Mouse (Mus musculus) MEL (cell line): ENCODE measurements at regions not wholly inside any gene's neighbourhood (a gene's known extent, or its start where the extent isn't known, plus 50 kb on each side); places are given as distances from the start of the nearest gene placed in this dataset.

ENCODE experiments used
- CTCF ChIP-seq, 3 experiments: IDR thresholded peaks in 2 of 3; conservative IDR thresholded peaks in 1 of 3; 2 replicates each; pipeline ENCODE4 v1.5.1; 2011 to 2012; ENCODE audit warnings: low read length in 3 of 3, low read depth in 2 of 3, mild to moderate bottlenecking in 2 of 3, improper control_type of control experiment in 1 of 3, inconsistent platforms in 1 of 3, mixed read lengths in 1 of 3, moderate library complexity in 1 of 3; ENCODE audit not compliant: control insufficient read depth in 1 of 3, insufficient read depth in 1 of 3, poor library complexity in 1 of 3, severe bottlenecking in 1 of 3
- MAZ ChIP-seq: IDR thresholded peaks from 2 replicates; pipeline ENCODE4 v1.6.1; 2012; ENCODE audit warnings: low read depth, mild to moderate bottlenecking, inconsistent platforms, low read length, improper control_type of control experiment
- MXI1 ChIP-seq: IDR thresholded peaks from 2 replicates; pipeline ENCODE4 v1.6.1; 2011; ENCODE audit warnings: mild to moderate bottlenecking, low read depth, low read length, improper control_type of control experiment
- POLR2A ChIP-seq, 2 experiments: IDR thresholded peaks; 2 replicates each; pipeline ENCODE4 v1.6.1; 2011 to 2012; ENCODE audit warnings: low read length in 2 of 2, mild to moderate bottlenecking in 2 of 2, control low read depth in 1 of 2, improper control_type of control experiment in 1 of 2, low read depth in 1 of 2, moderate library complexity in 1 of 2; ENCODE audit not compliant: control insufficient read depth in 1 of 2, insufficient read depth in 1 of 2, poor library complexity in 1 of 2
- TCF12 ChIP-seq: IDR thresholded peaks from 2 replicates; pipeline ENCODE4 v1.6.1; 2014; ENCODE audit warnings: low read depth, mild to moderate bottlenecking, inconsistent platforms, low read length, improper control_type of control experiment, moderate library complexity

DNA sequence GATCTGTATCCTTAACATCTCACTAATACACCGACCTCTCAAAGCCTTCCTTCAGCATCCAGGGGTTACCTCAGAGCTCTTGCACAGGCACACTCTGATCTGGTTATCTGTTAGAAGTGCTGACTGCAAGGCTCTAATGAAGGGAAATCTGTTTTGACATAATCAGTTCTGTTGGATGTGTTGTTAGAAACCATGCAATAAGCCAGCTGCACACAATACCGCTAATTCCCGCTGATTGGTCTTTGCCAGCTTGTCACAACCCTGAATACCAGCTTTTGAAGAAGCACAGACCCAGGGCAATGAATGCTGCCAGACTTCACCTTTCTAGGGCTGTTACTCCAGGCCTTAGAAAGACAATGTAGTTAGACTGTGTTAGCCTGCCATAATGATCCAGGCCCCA lies 613.7 kb upstream of the Rgmb start:
- no peak for TF ChIP-seq CTCF (IDR thresholded peaks at IDR 0.05 in 2 of 3, conservative IDR thresholded peaks at IDR 0.05 in 1 of 3; ENCODE audit: control insufficient read depth in 1 of 3, insufficient read depth in 1 of 3, low read depth in 2 of 3, low read length in 3 of 3, poor library complexity in 1 of 3, severe bottlenecking in 1 of 3)
- TF ChIP-seq POLR2A (IDR thresholded peaks at IDR 0.05; ENCODE audit: control insufficient read depth in 1 of 2, insufficient read depth in 1 of 2, low read depth in 1 of 2, low read length in 2 of 2, poor library complexity in 1 of 2) = no peak
- TF ChIP-seq TCF12 = no peak
- no peak for TF ChIP-seq MXI1
- no peak for TF ChIP-seq MAZ
